Mouse (Mus musculus) liver, adult (tissue): ENCODE results near the gene Nabp2.

Experiments
- GATA4 ChIP-seq: IDR thresholded peaks from 2 replicates; pipeline ENCODE4 v1.6.1; 2014; ENCODE audit warnings: mild to moderate bottlenecking, low read length; ENCODE audit not compliant: insufficient replicate concordance

Gene Nabp2

GRCm38 (mm10) chr10:128435873-128436272 lies 24.6 kb upstream of the Nabp2 start:
- no peak for TF ChIP-seq GATA4

GRCm38 (mm10) chr10:128435186-128435823 lies 24.0 kb upstream of the Nabp2 start:
- no peak for TF ChIP-seq GATA4

GRCm38 (mm10) chr10:128434681-128435080 lies 23.4 kb upstream of the Nabp2 start:
- TF ChIP-seq GATA4: no peak

- no peak for TF ChIP-seq GATA4
Measured at GRCm38 (mm10) chr10:128433417-128433816, 22.1 kb upstream of the Nabp2 start.

- TF ChIP-seq GATA4: no peak
Measured at GRCm38 (mm10) chr10:128429454-128429853, 18.2 kb upstream of the Nabp2 start.

GRCm38 (mm10) chr10:128429052-128429451 lies 17.8 kb upstream of the Nabp2 start:
- no peak for TF ChIP-seq GATA4

- no peak for TF ChIP-seq GATA4
Measured at GRCm38 (mm10) chr10:128425260-128425659, 14.0 kb upstream of the Nabp2 start.

GRCm38 (mm10) chr10:128424604-128425003 lies 13.3 kb upstream of the Nabp2 start:
- TF ChIP-seq GATA4: no peak

- TF ChIP-seq GATA4: no peak
Measured at GRCm38 (mm10) chr10:128422426-128422825, 11.1 kb upstream of the Nabp2 start.

GRCm38 (mm10) chr10:128414848-128415247 lies 3.6 kb upstream of the Nabp2 start:
- TF ChIP-seq GATA4: no peak

GRCm38 (mm10) chr10:128413076-128413475 lies 1.8 kb upstream of the Nabp2 start:
- no peak for TF ChIP-seq GATA4

GRCm38 (mm10) chr10:128412558-128412957 lies 1.3 kb upstream of the Nabp2 start:
- no peak for TF ChIP-seq GATA4

- no peak for TF ChIP-seq GATA4
Measured at GRCm38 (mm10) chr10:128412055-128412381, 726 bp upstream of the Nabp2 start.

GRCm38 (mm10) chr10:128410560-128410845 lies 789 bp downstream of the Nabp2 start:
- no peak for TF ChIP-seq GATA4

GRCm38 (mm10) chr10:128409692-128410559 lies 1.4 kb downstream of the Nabp2 start:
- TF ChIP-seq GATA4: no peak
